ENCODE assay signal across 9 mouse cellular contexts in the genomic region with DNA sequence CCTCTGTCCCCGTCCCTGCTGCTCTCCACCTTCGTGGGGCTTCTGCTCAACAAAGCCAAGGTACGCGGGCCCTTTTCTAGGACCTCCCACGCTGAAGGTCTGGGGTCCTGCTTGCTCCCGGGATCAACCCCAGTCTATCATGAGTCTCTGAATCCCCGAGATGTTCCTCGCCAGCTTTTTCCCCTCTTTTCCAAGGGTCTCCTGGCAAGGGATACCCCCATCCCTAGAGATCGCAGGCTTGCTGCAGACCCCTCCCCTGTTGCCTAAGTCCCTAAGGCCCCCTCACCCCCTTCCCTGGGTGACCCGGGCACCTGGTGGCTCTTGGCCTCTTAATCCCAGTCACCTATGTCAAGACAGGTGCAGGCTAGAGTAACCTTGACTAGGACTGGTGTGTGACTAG. TPM values are rescaled to one million over a fixed set of nuclear protein-coding genes. Genes with fewer than 3 reads are reported as not detected.
DNase-seq lines count a peak whose midpoint lies in the region; ATAC-seq and TF ChIP-seq lines count a peak whose summit lies in the region.
"Had no signal": no experiment of that assay in that cellular context is flagged by ENCODE, and none has a peak within 500 bp of the region (broad histone marks: within the 10 kb centered on the region; RNA-seq: fewer than 3 reads in every experiment).

No protein-coding gene starts in this region.

- H3K9ac ChIP-seq in heart, adult 2 months (ENCODE audit: low read depth, low read length), result peak overlapping the region; percentile 97
- H3K9ac ChIP-seq in ES-E14 (ENCODE audit: insufficient read depth, low read depth, low read length, poor library complexity, severe bottlenecking), result peak overlapping the region; percentile 79
- peak overlapping the region; percentile 61 for H3K9ac ChIP-seq in forebrain, postnatal 0 days
- peak overlapping the region; percentile 61 for H3K9ac ChIP-seq in liver, postnatal 0 days (replicated peaks)

- in situ Hi-C loops in ES-E14 (cut with MboI; ENCODE audit: low sequenced_read_pairs in 2 of 2, unreplicated experiment in 2 of 2), result no loop called here

- intact Hi-C loops in heart, adult 2 months (cut with DNase I), result loop anchor here (2.0 to 10.0 kb wide), 2 partner anchors 24 to 400 kb away; a partner anchor contains a TSS

- ATAC-seq in forebrain, postnatal 0 days, result no peak
- ATAC-seq in liver, postnatal 0 days, result peak; percentile 18

- no peaks in the 10 kb centered on the region for H3K27me3 ChIP-seq in heart, adult 2 months (ENCODE audit: control insufficient read depth, insufficient read depth, low read length)
- no peaks in the 10 kb centered on the region for H3K27me3 ChIP-seq in forebrain, postnatal 0 days (ENCODE audit: insufficient read depth, low read length)
- H3K27me3 ChIP-seq in liver, postnatal 0 days (ENCODE audit: insufficient read depth, low read length), result peaks cover 14% of the 10 kb centered on the region; the same call in 1 of the 2 replicates

- no peaks in the 10 kb centered on the region for H3K9me3 ChIP-seq in ES-E14 (ENCODE audit: control insufficient read depth, insufficient read depth, low read depth, low read length)
- H3K9me3 ChIP-seq in forebrain, postnatal 0 days (ENCODE audit: low read length), result no peaks in the 10 kb centered on the region
- no peaks in the 10 kb centered on the region for H3K9me3 ChIP-seq in liver, postnatal 0 days (ENCODE audit: low read length)

- peaks cover 5% of the 10 kb centered on the region for H3K4me1 ChIP-seq in heart, adult 2 months (ENCODE audit: control insufficient read depth, insufficient read depth, low read length)
- peaks cover 4 to 27% of the 10 kb centered on the region in 2 experiments for H3K4me1 ChIP-seq in ES-E14 (ENCODE audit: control insufficient read depth in 2 of 2, insufficient read depth in 2 of 2, low read length in 2 of 2, poor library complexity in 1 of 2)
- peaks cover 17% of the 10 kb centered on the region; the same call in 1 of the 2 replicates for H3K4me1 ChIP-seq in forebrain, postnatal 0 days (ENCODE audit: insufficient read depth)
- peaks cover 47% of the 10 kb centered on the region for H3K4me1 ChIP-seq in liver, postnatal 0 days (ENCODE audit: insufficient read depth)

- no peak for TF ChIP-seq EP300 in heart, adult 2 months (IDR thresholded peaks at IDR 0.05; ENCODE audit: insufficient read depth, low read depth, low read length)
- no peak for TF ChIP-seq EP300 in liver, postnatal 0 days (IDR thresholded peaks at IDR 0.05; ENCODE audit: low read depth)

- WGBS in heart, adult 2 months, result 10% methylated on average over 10 of the region's 10 CpGs
- 5% methylated on average over 10 of the region's 10 CpGs for WGBS in forebrain, postnatal 0 days
- 12% methylated on average over 10 of the region's 10 CpGs for WGBS in liver, postnatal 0 days (ENCODE audit: insufficient replicate concordance)

- H3K27ac ChIP-seq in heart, adult 2 months, result peak overlapping the region; percentile 90
- H3K27ac ChIP-seq in ES-E14 (ENCODE audit: insufficient read depth, low read depth, low read length, poor library complexity, severe bottlenecking), result no peak overlapping the region
- H3K27ac ChIP-seq in forebrain, postnatal 0 days (ENCODE audit: low read depth, low read length), result no peak overlapping the region
- H3K27ac ChIP-seq in liver, postnatal 0 days (ENCODE audit: low read depth), result no peak overlapping the region

- H3K36me3 ChIP-seq in heart, adult 2 months (ENCODE audit: control insufficient read depth, insufficient read depth, low read length), result peaks cover 7% of the 10 kb centered on the region
- H3K36me3 ChIP-seq in ES-E14 (ENCODE audit: control insufficient read depth, insufficient read depth, low read length, poor library complexity, severe bottlenecking), result no peaks in the 10 kb centered on the region
- no peaks in the 10 kb centered on the region for H3K36me3 ChIP-seq in forebrain, postnatal 0 days (ENCODE audit: insufficient read depth)
- H3K36me3 ChIP-seq in liver, postnatal 0 days (replicated peaks; ENCODE audit: insufficient read depth, low read length), result no peaks in the 10 kb centered on the region

- peak overlapping the region; percentile 62 for H3K4me3 ChIP-seq in heart, adult 2 months
- H3K4me3 ChIP-seq in ES-E14 (ENCODE audit: insufficient read depth in 1 of 2, low read depth in 1 of 2, low read length in 2 of 2, poor library complexity in 1 of 2, severe bottlenecking in 1 of 2), result peak overlapping the region; percentile 80 to 87
- peak overlapping the region; percentile 53 for H3K4me3 ChIP-seq in forebrain, postnatal 0 days (ENCODE audit: low read depth, low read length)
- H3K4me3 ChIP-seq in liver, postnatal 0 days (ENCODE audit: low read depth, low read length), result peak overlapping the region; percentile 61

- DNase-seq in heart, adult 2 months, result no peak
- DNase-seq in heart, adult 9 months (ENCODE audit: low spot score in 2 of 2), result no peak
- DNase-seq in ES-E14 (ENCODE audit: low read depth, low spot score), result no peak
- DNase-seq in forebrain, postnatal 0 days, result no peak
- no peak for DNase-seq in liver, postnatal 0 days
- DNase-seq in right cerebral cortex, adult 2 months (ENCODE audit: low spot score in 2 of 2), result no peak
- DNase-seq in adrenal gland, adult 8-10 months, result no peak
- DNase-seq in embryo, embryonic 10.5 days (ENCODE audit: low spot score), result no peak

- TF ChIP-seq CTCF in heart, adult 2 months (IDR thresholded peaks at IDR 0.05), result no peak
- TF ChIP-seq CTCF in forebrain, postnatal 0 days (IDR thresholded peaks at IDR 0.05; ENCODE audit: low read depth), result no peak
- TF ChIP-seq CTCF in liver, postnatal 0 days (IDR thresholded peaks at IDR 0.05; ENCODE audit: low read depth), result no peak

- TF ChIP-seq POLR2A in heart, adult 2 months (IDR thresholded peaks at IDR 0.05; ENCODE audit: insufficient read depth, low read depth, low read length), result no peak

- H3K4me2 ChIP-seq in forebrain, postnatal 0 days (ENCODE audit: low read depth), result peak overlapping the region; percentile 100
- H3K4me2 ChIP-seq in liver, postnatal 0 days (ENCODE audit: low read depth, low read length), result peak overlapping the region; percentile 95

- no peaks in the 10 kb centered on the region for H3K79me2 ChIP-seq in heart, adult 2 months (replicated peaks; ENCODE audit: control insufficient read depth, insufficient read depth, low read length)

TF ChIP-seq in ES-E14, 5 proteins besides CTCF, POLR2A, EP300 and RAD21:
- TF ChIP-seq ZC3H11A (IDR thresholded peaks at IDR 0.05; ENCODE audit: borderline replicate concordance, low read depth, low read length) (no peak), CHD2 (IDR thresholded peaks at IDR 0.05; ENCODE audit: low read depth, low read length) (no peak), HCFC1 (IDR thresholded peaks at IDR 0.05; ENCODE audit: borderline replicate concordance, insufficient read depth, low read length) (no peak), ZNF384 (IDR thresholded peaks at IDR 0.05; ENCODE audit: low read depth, low read length) (no peak), MAFK (IDR thresholded peaks at IDR 0.05; ENCODE audit: insufficient read depth, low read depth, low read length) (no peak)

RNA-seq across cellular contexts. Expression of a gene that starts 16.3 kb away (rescaled TPM):
- under 1 TPM in 1 of 2 experiments, not detected in 1; 0.05 TPM for total RNA-seq in heart, adult 2 months (2021)
- 0.04 and 0.12 TPM in 2 replicates for polyA plus RNA-seq in heart, adult 2 months (2012; rRNA removed)
- total RNA-seq in ES-E14 (2012; rRNA removed), result 0.09 and 0.11 TPM in 2 replicates
- 0.67 and 1.2 TPM in 2 replicates for total RNA-seq in forebrain, postnatal 0 days (2014; rRNA removed)
- polyA plus RNA-seq in forebrain, postnatal 0 days (2015; fragmentation: Nextera tagmentation; extraction: Ambion mirVana), result 0.08 and 0.13 TPM in 2 replicates
- not detected in 2 replicates for polyA plus RNA-seq in liver, postnatal 0 days (2015; fragmentation: Nextera tagmentation; extraction: Ambion mirVana)
- total RNA-seq in adrenal gland, adult 8-10 months (2022), result under 1 TPM in 2 of 4 experiments, not detected in 2; 0.10 to 0.31 TPM
- total RNA-seq: hematopoietic stem cell, adult 5-6 weeks had no signal

RNA-seq across cellular contexts. Expression of a gene that starts 18.5 kb away (rescaled TPM):
- total RNA-seq in heart, adult 2 months (2021), result 100 to 1,000 TPM in 1 of 2 experiments, 10 to 100 TPM in 1; 75.8 to 206 TPM
- 62.8 and 73.8 TPM in 2 replicates for polyA plus RNA-seq in heart, adult 2 months (2012; rRNA removed)
- 3.9 and 4.0 TPM in 2 replicates for total RNA-seq in ES-E14 (2012; rRNA removed)
- 10.5 and 16.6 TPM in 2 replicates for total RNA-seq in forebrain, postnatal 0 days (2014; rRNA removed)
- polyA plus RNA-seq in forebrain, postnatal 0 days (2015; fragmentation: Nextera tagmentation; extraction: Ambion mirVana), result 14.9 and 20.2 TPM in 2 replicates
- 2.9 and 3.8 TPM in 2 replicates for polyA plus RNA-seq in liver, postnatal 0 days (2015; fragmentation: Nextera tagmentation; extraction: Ambion mirVana)
- 10 to 100 TPM; 39.1 to 77.6 (median 51.7) TPM for total RNA-seq in adrenal gland, adult 8-10 months (2022)

RNA-seq across cellular contexts. Expression of a gene that starts 21.8 kb away (rescaled TPM):
- total RNA-seq in heart, adult 2 months (2021), result 1 to 10 TPM; 4.8 to 7.6 TPM
- polyA plus RNA-seq in heart, adult 2 months (2012; rRNA removed), result 9.4 and 13.8 TPM in 2 replicates
- 0.79 and 1.6 TPM in 2 replicates for total RNA-seq in ES-E14 (2012; rRNA removed)
- 17.3 and 18.4 TPM in 2 replicates for total RNA-seq in forebrain, postnatal 0 days (2014; rRNA removed)
- 8.7 and 9.3 TPM in 2 replicates for polyA plus RNA-seq in forebrain, postnatal 0 days (2015; fragmentation: Nextera tagmentation; extraction: Ambion mirVana)
- polyA plus RNA-seq in liver, postnatal 0 days (2015; fragmentation: Nextera tagmentation; extraction: Ambion mirVana), result 1.0 and 1.3 TPM in 2 replicates
- total RNA-seq in adrenal gland, adult 8-10 months (2022), result 10 to 100 TPM; 13.7 to 22.0 (median 18.7) TPM
- total RNA-seq: hematopoietic stem cell, adult 5-6 weeks had no signal

RNA-seq across cellular contexts. Expression of a gene that starts 28.0 kb away (rescaled TPM):
- under 1 TPM; 0.21 to 0.23 TPM for total RNA-seq in heart, adult 2 months (2021)
- polyA plus RNA-seq in heart, adult 2 months (2012; rRNA removed), result not detected in 2 replicates
- total RNA-seq in ES-E14 (2012; rRNA removed), result 0.18 and 0.26 TPM in 2 replicates
- 0.81 TPM in 1 of 2 replicates, not detected in the other for total RNA-seq in forebrain, postnatal 0 days (2014; rRNA removed)
- polyA plus RNA-seq in forebrain, postnatal 0 days (2015; fragmentation: Nextera tagmentation; extraction: Ambion mirVana), result 0.11 TPM in 1 of 2 replicates, not detected in the other
- polyA plus RNA-seq in liver, postnatal 0 days (2015; fragmentation: Nextera tagmentation; extraction: Ambion mirVana), result not detected in 2 replicates
- 1 to 10 TPM in 1 of 4 experiments, under 1 TPM in 3; 0.20 to 1.1 (median 0.93) TPM for total RNA-seq in adrenal gland, adult 8-10 months (2022)
- total RNA-seq: hematopoietic stem cell, adult 5-6 weeks had no signal

RNA-seq across cellular contexts. Expression of a gene that starts 28.0 kb away (rescaled TPM):
- 1 to 10 TPM; 6.5 to 6.7 TPM for total RNA-seq in heart, adult 2 months (2021)
- 7.3 and 10.4 TPM in 2 replicates for polyA plus RNA-seq in heart, adult 2 months (2012; rRNA removed)
- total RNA-seq in ES-E14 (2012; rRNA removed), result 19.9 and 23.1 TPM in 2 replicates
- 11.0 and 16.0 TPM in 2 replicates for total RNA-seq in forebrain, postnatal 0 days (2014; rRNA removed)
- 36.8 and 38.8 TPM in 2 replicates for polyA plus RNA-seq in forebrain, postnatal 0 days (2015; fragmentation: Nextera tagmentation; extraction: Ambion mirVana)
- 17.9 and 18.8 TPM in 2 replicates for polyA plus RNA-seq in liver, postnatal 0 days (2015; fragmentation: Nextera tagmentation; extraction: Ambion mirVana)
- total RNA-seq in adrenal gland, adult 8-10 months (2022), result 10 to 100 TPM; 29.8 to 36.7 (median 31.5) TPM
